Mouse (Mus musculus) bone marrow, adult 2 months (tissue): ENCODE results near the gene Hoxc11.

Experiments used
- CTCF ChIP-seq: fragments of 200-500 bp; IDR thresholded peaks from 2 replicates; pipeline ENCODE4 v1.5.1; 2011; ENCODE audit warnings: low read length, control low read depth; ENCODE audit not compliant: control insufficient read depth, insufficient read depth
- POLR2A ChIP-seq: fragments of 200-500 bp; IDR thresholded peaks from 2 replicates; pipeline ENCODE4 v1.6.1; 2011; ENCODE audit warnings: low read depth, mild to moderate bottlenecking, control low read depth, low read length, borderline replicate concordance; ENCODE audit not compliant: control insufficient read depth

GRCm38 (mm10) chr15:102987124-102987833, 33.1 kb downstream of the Hoxc11 start:
- TF ChIP-seq CTCF (peak; percentile 93), POLR2A (no peak)
